Mouse (Mus musculus) stomach, embryonic 16.5 days (tissue): ENCODE results near the gene Xrcc6. TPM values are rescaled to one million over a fixed set of nuclear protein-coding genes. Genes with fewer than 3 reads are reported as not detected.
A peak's percentile ranks its signal among the peaks of the same experiment; 100 is the strongest.

Experiments used
- ATAC-seq: fragments of 200-750 bp; cut with Nextera tagmentation; 2 replicates; pipeline ENCODE4 v1.8.0; 2017; ENCODE audit warnings: moderate number of reproducible peaks, moderate TSS enrichment; ENCODE audit not compliant: insufficient read depth, low FRiP score
- H3K27ac ChIP-seq: fragments of 300-500 bp; sonication (generic); 2 replicates; pipeline ENCODE4 v1.5.1; 2014; ENCODE audit warnings: low read length
- H3K27me3 ChIP-seq: fragments of 300-500 bp; sonication (generic); 2 replicates; pipeline ENCODE4 v1.6.1; 2014; ENCODE audit warnings: low read length, control low read depth, mixed read lengths; ENCODE audit not compliant: control insufficient read depth, insufficient read depth
- H3K36me3 ChIP-seq: fragments of 300-500 bp; sonication (generic); 2 replicates; pipeline ENCODE4 v1.6.1; 2014; ENCODE audit warnings: low read length; ENCODE audit not compliant: control insufficient read depth, insufficient read depth
- H3K4me1 ChIP-seq: fragments of 300-500 bp; sonication (generic); 2 replicates; pipeline ENCODE4 v1.6.1; 2014; ENCODE audit warnings: low read length, control low read depth, mixed read lengths; ENCODE audit not compliant: control insufficient read depth, insufficient read depth
- H3K4me2 ChIP-seq: fragments of 300-500 bp; sonication (generic); 2 replicates; pipeline ENCODE4 v1.6.1; 2014; ENCODE audit warnings: low read depth, low read length, mixed read lengths
- H3K4me3 ChIP-seq: fragments of 300-500 bp; sonication (generic); replicated peaks from 2 replicates; pipeline ENCODE4 v1.5.1; 2014; ENCODE audit warnings: mild to moderate bottlenecking, low read length
- H3K9ac ChIP-seq: fragments of 300-500 bp; sonication (generic); 2 replicates; pipeline ENCODE4 v1.6.1; 2014; ENCODE audit warnings: low read length
- H3K9me3 ChIP-seq: fragments of 300-500 bp; sonication (generic); replicated peaks from 2 replicates; pipeline ENCODE4 v1.6.1; 2016; ENCODE audit warnings: low read length, control low read depth; ENCODE audit not compliant: control insufficient read depth
- WGBS: fragments of 180-500 bp; shearing (Covaris S2); extraction: QIAGEN DNeasy Blood & Tissue Kit; methylation state at CpG from one replicate; pipeline ENCODE4 v1.1.7; 2014; 5-methylcytosine and 5-hydroxymethylcytosine counted together
- polyA plus RNA-seq: library from polyadenylated mRNA; unstranded; fragments of >200 nt; fragmentation: Nextera tagmentation; extraction: Ambion mirVana; gene quantifications from 2 replicates; pipeline ENCODE4 v1.2.1, GENCODE M21; 2015

Gene Xrcc6
- 71.9 and 72.2 TPM in 2 replicates for polyA plus RNA-seq

DNA sequence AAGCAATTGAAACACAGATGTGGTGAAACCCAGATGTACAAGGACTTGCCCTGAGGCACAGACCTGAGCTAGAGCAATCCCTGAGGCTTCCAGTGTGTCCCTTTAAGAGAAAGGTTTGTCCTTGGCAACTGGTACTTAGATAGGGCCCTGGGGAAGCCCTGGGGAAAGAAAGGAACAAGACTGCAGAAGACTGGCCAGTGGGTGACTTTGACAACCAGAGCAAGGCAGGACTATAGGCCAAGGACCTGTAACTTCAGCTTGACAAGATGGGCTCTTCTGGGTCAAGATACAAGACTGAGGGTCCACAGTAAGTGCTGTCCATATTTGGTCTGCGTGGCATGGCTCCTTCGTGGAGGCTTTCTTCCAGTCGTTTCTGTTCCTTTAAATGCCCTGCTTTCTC, at the start of gene Xrcc6:
TSS of gene Xrcc6 (plus strand) at position 190 of the 400 bp plus-strand sequence.
- no peak for ATAC-seq
- Histone ChIP-seq H3K27me3 (no peaks in the 10 kb centered on the region), H3K9ac (no peak within 1 kb of the TSS), H3K4me1 (no peaks in the 10 kb centered on the region), H3K4me3 (no peak within 1 kb of the TSS), H3K4me2 (no peak within 1 kb of the TSS), H3K27ac (no peak within 1 kb of the TSS), H3K9me3 (no peaks in the 10 kb centered on the region), H3K36me3 (no peaks in the 10 kb centered on the region)
- WGBS: 81% methylated on average over 3 of the region's 3 CpGs

DNA sequence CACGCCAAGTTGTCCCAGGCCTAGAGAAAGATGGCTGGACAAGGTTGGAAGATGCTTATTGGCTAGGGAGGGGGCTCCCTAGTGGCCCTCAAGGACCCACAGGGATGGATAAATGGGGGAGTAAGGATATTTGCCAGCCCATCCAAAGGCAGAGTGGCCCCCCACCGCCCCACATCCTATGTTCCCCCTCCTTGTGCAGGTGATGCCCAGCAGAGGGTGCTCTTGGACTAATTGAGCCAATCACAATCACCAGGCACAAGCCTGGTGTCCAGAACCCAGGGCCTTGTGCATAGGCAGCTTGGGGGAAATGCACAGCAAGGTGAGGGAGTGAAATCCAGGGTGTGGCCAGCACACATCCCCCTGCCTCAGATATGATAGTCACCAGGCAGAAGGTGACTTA, 49.4 kb upstream of the Xrcc6 start:
- Histone ChIP-seq H3K27me3 (peaks cover 4% of the 10 kb centered on the region; the same call in 1 of the 2 replicates), H3K4me3 (peak overlapping the region; percentile 55), H3K36me3 (no peaks in the 10 kb centered on the region), H3K9me3 (no peaks in the 10 kb centered on the region), H3K4me1 (peaks cover 22% of the 10 kb centered on the region), H3K9ac (peak overlapping the region; percentile 63), H3K27ac (no peak overlapping the region), H3K4me2 (no peak overlapping the region)
- 0 out of 2 replicates have a peak, but pooled peaks have one; percentile 34 for ATAC-seq
- 34% methylated on average over 2 of the region's 2 CpGs for WGBS

DNA sequence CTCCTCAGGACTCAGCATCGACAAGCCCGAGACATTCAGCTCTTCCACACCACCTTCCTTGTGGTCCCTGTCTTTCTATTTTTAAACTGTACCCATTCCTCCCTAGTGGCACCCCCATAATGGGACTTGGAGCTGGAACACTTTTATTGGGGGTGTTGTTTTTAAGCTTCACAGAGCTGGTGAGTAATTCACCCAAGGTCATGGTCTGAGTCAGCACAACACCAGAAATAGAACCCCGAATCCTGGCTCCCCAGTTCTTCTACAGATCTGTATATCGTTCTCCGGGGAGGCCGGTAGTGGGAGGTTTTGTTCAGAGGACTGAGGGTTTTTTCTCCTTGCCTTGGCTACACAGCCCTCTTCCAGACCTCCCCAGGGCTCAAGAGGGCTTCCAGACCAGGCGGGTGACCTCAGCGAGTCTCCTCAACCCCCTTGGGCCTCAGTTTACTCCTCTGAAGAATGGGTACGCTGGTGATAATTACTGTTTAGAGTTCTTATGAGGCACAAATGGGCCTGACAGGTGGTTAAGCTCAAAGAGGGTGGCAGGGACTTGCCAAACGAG, 48.4 kb upstream of the Xrcc6 start:
- 83% methylated on average over 10 of the region's 10 CpGs for WGBS
- H3K27me3 ChIP-seq: peaks cover 4% of the 10 kb centered on the region; the same call in 1 of the 2 replicates
- H3K9ac ChIP-seq: no peak overlapping the region
- no peak overlapping the region for H3K4me2 ChIP-seq
- H3K4me1 ChIP-seq: peaks cover 19% of the 10 kb centered on the region
- H3K27ac ChIP-seq: no peak overlapping the region
- no peak overlapping the region for H3K4me3 ChIP-seq
- no peaks in the 10 kb centered on the region for H3K36me3 ChIP-seq
- H3K9me3 ChIP-seq: no peaks in the 10 kb centered on the region
- no peak for ATAC-seq

DNA sequence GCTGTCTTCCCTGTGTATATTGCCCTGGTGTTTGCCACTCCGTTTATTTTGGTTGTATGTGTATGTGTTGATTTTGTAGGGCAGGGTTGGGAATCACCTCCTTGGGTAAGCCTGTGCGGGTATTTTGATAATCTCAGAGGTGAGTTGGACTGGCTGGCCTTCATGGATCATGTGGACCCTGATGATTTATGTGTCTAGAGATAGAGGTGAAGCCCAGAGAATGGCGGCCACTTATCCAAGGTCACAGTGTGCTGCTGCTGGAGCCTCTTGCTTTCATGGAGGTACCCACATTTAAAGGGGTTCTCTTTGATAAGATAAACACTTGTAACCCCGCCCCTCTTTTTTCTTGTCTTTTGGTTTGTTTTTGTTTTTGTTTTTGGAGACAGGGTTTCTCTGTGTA, 47.9 kb upstream of the Xrcc6 start:
- Histone ChIP-seq H3K27me3 (peaks cover 4% of the 10 kb centered on the region; the same call in 1 of the 2 replicates), H3K4me3 (no peak overlapping the region), H3K9me3 (no peaks in the 10 kb centered on the region), H3K4me2 (no peak overlapping the region), H3K36me3 (no peaks in the 10 kb centered on the region), H3K4me1 (peaks cover 19% of the 10 kb centered on the region), H3K27ac (no peak overlapping the region), H3K9ac (no peak overlapping the region)
- WGBS: 69% methylated on average over 4 of the region's 4 CpGs
- no peak for ATAC-seq

DNA sequence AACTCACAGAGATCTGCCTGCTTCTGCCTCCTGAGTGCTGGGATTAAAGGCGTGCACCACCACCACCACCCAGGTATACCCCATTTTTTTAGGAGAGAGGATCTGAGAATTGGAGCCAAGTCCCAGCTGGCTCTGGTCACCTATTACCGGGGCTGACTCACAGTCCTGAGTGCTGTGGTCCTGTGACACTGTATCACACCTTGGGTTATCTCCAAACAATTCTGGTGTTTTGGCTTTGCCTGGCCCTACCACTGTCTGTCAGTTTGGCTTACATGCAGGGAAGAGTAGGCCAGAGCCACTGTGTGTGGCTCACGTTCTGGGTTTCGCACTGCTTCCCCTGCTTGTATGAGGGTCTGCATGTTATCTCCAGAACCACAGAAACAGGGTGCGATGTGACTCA, 47.4 kb upstream of the Xrcc6 start:
- Histone ChIP-seq H3K9ac (no peak overlapping the region), H3K9me3 (no peaks in the 10 kb centered on the region), H3K36me3 (no peaks in the 10 kb centered on the region), H3K4me2 (no peak overlapping the region), H3K27ac (no peak overlapping the region), H3K4me3 (no peak overlapping the region), H3K27me3 (peaks cover 4% of the 10 kb centered on the region; the same call in 1 of the 2 replicates), H3K4me1 (peaks cover 19% of the 10 kb centered on the region)
- ATAC-seq: no peak
- WGBS: 83% methylated on average over 5 of the region's 5 CpGs

DNA sequence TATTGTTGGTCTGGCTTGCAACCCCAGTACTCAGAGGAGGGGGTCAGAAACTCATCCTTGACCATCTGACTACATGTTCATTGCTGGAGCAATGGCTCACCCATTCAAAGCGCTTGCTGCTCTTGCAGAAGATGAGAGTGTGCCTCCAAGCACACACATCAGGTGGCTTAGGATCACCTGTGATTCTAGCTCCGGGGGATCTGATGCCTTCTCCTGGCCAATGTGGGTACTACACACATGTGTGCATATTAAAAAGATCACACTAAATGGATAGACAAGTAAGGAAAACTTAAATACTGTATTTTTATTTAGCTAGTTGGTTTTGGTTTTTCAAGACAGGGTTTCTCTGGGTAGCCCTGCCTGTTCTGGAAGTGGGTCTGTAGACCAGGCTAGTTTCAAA, 46.6 kb upstream of the Xrcc6 start:
- Histone ChIP-seq H3K9me3 (no peaks in the 10 kb centered on the region), H3K4me1 (peaks cover 19% of the 10 kb centered on the region), H3K4me3 (no peak overlapping the region), H3K9ac (no peak overlapping the region), H3K27me3 (peaks cover 4% of the 10 kb centered on the region; the same call in 1 of the 2 replicates), H3K36me3 (no peaks in the 10 kb centered on the region), H3K27ac (no peak overlapping the region), H3K4me2 (no peak overlapping the region)
- 93% methylated on average over 2 of the region's 2 CpGs for WGBS
- no peak for ATAC-seq

DNA sequence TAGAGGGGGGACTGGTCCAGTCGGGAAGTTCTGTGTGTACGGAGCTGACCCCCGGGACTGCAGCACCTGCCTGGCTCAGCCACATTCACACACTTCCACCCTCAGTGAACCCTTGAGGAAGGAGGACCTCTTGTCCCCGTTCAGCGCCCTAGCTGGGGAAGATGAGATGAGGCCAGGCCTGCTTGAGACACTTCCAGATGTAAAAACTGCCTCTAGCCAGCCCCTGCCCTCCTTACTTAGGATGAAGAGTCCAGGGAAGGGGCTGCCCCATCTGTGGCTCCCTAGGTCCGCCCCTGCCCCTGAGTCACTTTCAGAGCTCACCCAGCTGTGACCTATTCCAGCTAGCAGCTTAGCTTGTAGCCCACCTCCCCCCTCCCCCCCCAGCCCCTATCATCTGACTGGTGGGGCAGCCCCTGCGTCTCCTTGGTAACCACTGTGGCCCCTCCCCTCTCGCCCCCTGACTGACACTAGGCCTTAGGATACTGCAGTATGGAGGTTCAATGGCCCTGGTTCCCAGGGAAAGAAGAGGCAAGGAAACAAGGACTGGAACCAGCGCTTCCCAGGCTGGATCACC, 44.4 kb upstream of the Xrcc6 start:
- H3K27ac ChIP-seq: no peak overlapping the region
- H3K4me3 ChIP-seq: no peak overlapping the region
- H3K4me2 ChIP-seq: no peak overlapping the region
- no peak overlapping the region for H3K9ac ChIP-seq
- no peaks in the 10 kb centered on the region for H3K36me3 ChIP-seq
- no peaks in the 10 kb centered on the region; the same call in 1 of the 2 replicates for H3K4me1 ChIP-seq
- no peaks in the 10 kb centered on the region for H3K9me3 ChIP-seq
- H3K27me3 ChIP-seq: no peaks in the 10 kb centered on the region
- no peak for ATAC-seq
- 16% methylated on average over 8 of the region's 9 CpGs for WGBS

DNA sequence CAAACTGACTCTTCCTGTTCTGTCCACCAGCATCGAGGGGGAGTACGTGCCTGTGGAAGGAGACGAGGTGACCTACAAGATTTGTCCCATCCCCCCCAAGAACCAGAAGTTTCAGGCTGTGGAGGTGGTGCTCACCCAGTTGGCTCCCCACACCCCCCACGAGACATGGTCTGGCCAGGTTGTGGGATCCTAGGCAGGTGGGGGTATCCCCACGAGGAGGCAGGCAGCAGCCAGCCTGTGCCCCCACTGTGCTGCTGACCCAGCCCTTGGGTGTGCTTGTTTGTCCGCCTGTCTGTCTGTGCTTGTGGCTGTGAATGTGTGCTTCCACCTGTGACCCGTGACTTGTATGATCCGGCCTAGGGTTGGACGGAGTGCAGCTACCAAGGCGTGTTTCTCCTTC, 38.6 kb upstream of the Xrcc6 start:
- Histone ChIP-seq H3K4me2 (no peak overlapping the region), H3K27ac (no peak overlapping the region), H3K4me1 (no peaks in the 10 kb centered on the region), H3K36me3 (no peaks in the 10 kb centered on the region), H3K9me3 (no peaks in the 10 kb centered on the region), H3K9ac (no peak overlapping the region), H3K27me3 (no peaks in the 10 kb centered on the region), H3K4me3 (no peak overlapping the region)
- no peak for ATAC-seq
- WGBS: 75% methylated on average over 10 of the region's 10 CpGs

DNA sequence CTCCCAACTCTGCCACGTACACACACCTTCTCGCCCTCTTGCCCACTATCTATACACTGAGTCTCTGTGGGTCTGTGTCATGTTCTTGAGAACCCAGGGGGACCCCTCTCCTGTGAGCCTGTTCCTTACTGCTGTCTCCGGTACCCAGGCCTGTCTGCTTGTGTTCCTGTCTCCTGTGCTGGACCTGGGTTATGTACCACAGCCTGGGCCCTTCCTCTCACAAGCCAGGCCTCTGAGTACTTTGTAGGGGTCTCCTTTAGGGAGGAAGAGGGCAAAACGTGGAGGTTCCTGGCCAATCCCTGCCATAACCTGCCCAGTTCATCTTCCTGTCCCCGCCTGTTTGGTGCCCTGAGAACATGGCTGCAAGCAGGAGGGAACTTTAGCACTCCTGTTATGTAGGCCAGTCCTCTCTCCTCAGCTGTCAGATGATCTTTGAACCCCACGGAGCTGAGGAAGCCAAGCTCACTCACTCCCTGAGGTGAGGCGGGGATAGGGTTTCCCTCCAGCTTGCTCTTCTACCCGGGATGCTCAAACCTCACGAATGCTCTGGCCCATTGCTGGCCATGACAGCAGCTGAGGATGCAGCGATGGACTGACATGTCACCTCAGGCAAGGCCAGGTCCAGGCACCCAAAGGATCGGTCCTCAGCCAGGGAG, 38.0 kb upstream of the Xrcc6 start:
- no peaks in the 10 kb centered on the region for H3K36me3 ChIP-seq
- H3K4me1 ChIP-seq: no peaks in the 10 kb centered on the region
- no peak for ATAC-seq
- no peaks in the 10 kb centered on the region for H3K27me3 ChIP-seq
- 70% methylated on average over 11 of the region's 11 CpGs for WGBS
- H3K4me3 ChIP-seq: no peak overlapping the region
- H3K9me3 ChIP-seq: no peaks in the 10 kb centered on the region
- no peak overlapping the region for H3K4me2 ChIP-seq
- no peak overlapping the region for H3K27ac ChIP-seq
- H3K9ac ChIP-seq: no peak overlapping the region
